Mouse (Mus musculus) kidney, adult 9 months (tissue): ENCODE results near the gene Rab19.
"Not testable (repeated sequence)": the region's sequence is repeated elsewhere in the genome, so short reads cannot be mapped to it uniquely, and the experiment has no call there.

Source experiments
- DNase-seq: peaks from one replicate; pipeline ENCODE4 v3.0.0; 2022

Gene Rab19

DNA sequence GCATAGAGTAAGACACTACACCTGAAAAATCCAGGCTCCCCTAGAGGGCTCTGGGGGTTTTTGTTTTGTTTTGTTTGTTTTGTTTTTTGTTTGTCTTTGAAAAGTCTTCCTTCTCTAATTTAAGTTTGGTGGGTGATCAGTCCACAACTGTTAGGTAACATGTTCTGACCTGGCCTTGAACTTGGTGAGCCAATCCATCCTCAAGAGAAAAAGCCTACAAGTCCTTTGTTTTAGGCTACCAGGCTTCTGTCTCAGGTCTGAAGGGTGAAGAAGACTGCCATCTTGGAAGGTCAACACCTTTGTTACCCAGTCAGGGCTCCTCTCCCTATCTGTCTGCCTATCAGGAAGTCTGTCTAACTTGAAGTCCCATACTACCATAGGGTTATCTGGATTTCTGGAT, 52.7 kb downstream of the Rab19 start:
- no peak for DNase-seq

DNA sequence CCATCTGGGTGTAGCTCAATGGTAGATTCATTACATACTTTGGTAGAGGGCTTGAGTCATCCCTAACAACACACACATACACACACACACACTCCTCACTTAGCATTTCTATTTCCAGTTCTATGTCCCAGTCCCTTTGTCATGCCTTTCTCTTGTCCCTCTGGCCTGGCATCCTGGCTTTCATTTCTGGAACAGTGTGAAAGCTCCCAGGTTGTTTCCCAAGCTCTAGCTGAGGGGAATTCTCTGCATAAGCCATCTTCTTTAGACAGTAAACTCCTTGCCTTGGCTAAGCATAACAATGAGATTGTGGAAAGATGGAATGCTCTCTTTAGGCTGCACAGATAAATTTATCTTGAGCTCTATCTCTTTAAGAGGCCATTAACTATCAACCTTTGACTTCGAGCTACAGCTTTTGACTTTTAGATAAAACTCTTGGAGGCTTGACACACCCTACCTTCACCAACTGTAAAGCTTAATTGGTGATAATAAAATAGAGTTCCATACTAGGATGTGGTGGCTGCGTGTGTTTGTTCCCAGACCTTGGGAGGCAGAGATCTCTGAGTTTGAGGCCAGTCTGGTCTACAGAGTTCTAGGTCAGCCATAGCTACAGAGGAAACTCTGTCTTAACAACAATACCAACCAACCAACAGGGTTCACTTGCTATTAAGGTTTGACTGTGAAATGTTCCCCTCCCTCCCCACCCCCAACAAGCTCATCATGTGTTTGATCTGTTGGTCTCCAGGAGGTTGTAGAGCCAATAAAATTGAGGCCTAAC, 53.3 kb downstream of the Rab19 start:
- DNase-seq = no peak

DNA sequence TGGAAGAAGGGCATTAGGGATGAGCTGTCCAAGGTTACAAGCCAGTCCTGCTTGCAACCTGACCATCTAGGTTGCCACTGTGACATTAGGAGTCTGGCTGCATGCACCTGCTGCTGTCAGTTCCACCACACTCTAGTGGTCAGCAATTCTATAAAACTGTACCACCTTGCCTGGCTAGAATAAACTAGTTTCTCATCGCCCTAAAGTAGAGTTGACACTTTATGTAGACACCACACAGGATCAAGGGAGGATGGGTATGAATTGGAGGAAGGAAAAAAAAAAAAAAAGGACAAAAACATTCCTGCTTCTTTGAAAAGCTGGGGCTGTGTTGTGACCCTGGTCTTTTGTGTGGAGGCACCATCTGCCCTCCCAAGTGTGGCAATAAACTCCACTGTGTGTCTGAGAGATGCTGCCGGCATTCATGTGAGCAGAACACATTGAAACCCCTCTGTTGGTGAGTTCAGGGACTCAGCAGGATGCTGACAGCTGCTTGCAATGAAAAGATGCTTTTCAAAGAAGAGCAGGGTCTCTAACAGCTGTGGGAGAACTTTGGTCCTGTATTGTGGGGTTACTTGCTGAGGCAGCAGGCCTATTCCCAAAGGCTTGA, 54.0 kb downstream of the Rab19 start:
- DNase-seq = no peak

DNA sequence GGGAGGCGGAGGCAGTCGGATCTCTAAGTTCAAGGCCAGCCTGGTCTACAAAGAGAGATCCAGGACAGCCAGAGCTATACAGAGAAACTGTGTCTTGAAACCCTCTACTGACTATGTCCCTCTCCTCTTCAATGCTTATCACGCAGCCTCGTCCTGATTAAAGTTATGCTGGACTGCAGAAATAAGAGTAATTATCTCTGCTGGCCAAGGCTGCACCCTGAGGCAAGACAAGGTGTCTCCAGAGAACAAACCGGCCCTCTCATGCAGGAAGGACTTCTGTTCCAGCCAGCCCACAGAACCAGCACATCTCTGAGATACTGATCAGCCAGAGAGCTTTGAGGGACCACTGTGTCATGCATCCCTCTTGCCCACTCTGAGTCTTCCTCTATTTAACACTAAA, 54.9 kb downstream of the Rab19 start:
- no peak for DNase-seq

DNA sequence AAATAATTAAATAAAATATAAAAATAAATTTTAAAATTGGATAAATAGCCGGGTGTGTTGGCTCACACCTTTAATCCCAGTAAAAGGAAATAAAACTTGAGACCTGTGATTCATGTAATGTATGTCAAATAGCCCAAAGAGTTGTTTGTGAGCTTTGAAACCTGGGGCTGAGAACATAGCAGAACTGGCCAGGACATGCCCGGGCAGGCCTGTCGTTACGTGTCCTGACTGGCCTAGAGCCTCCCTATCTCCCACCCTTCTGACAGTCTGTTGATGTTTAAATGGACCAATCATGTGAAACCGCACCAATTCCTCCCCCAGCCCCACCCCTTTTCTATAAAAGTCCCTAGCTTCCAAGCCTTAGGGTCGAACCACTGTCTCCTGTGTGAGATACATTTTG, 56.5 kb downstream of the Rab19 start:
- not testable (repeated sequence) for DNase-seq
